33 mouse cellular contexts compared by ENCODE assay signal in the genomic region with DNA sequence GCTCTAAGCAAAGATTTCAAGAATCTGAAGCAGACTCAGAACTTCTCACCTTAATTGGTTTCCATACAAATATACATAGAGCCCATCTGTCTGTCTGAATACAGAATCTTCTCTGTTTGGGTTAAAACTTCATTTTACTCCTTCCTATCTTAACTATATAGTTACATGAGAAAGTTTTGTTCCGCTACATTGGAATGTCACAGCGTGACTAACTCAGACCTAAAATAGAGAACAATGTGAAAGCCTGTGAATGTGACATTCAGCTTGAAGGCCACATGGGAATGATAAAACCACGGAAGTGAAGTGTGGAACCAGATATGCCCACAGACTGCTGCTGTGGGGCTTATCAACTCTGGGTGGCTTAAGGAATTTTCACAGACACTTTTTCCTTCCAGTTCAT.
A peak's percentile ranks its signal among the peaks of the same experiment; 100 is the strongest.
DNase-seq lines count a peak whose midpoint lies in the region; ATAC-seq and TF ChIP-seq lines count a peak whose summit lies in the region.
"Had no signal": no experiment of that assay in that cellular context is flagged by ENCODE, and none has a peak within 500 bp of the region (broad histone marks: within the 10 kb centered on the region; RNA-seq: fewer than 3 reads in every experiment).

No protein-coding gene starts in this region.

- no peaks in the 10 kb centered on the region for H3K4me1 ChIP-seq in embryonic facial prominence, embryonic 11.5 days (ENCODE audit: control insufficient read depth, insufficient read depth, low read length)
- H3K4me1 ChIP-seq in embryonic facial prominence, embryonic 10.5 days, result no peaks in the 10 kb centered on the region
- H3K4me1 ChIP-seq: embryonic facial prominence, embryonic 13.5 days; kidney, embryonic 15.5 days; stomach, embryonic 15.5 days had no signal

- 71% methylated on average over 3 of the region's 3 CpGs for WGBS in embryonic facial prominence, embryonic 11.5 days
- WGBS in embryonic facial prominence, embryonic 10.5 days, result 72% methylated on average over 3 of the region's 3 CpGs

- no peak for TF ChIP-seq CTCF in left cerebral cortex, adult 2 months (IDR thresholded peaks at IDR 0.05)

- H3K36me3 ChIP-seq in embryonic facial prominence, embryonic 11.5 days (replicated peaks; ENCODE audit: control insufficient read depth, insufficient read depth, low read depth, low read length), result no peaks in the 10 kb centered on the region
- H3K36me3 ChIP-seq in embryonic facial prominence, embryonic 10.5 days (replicated peaks), result no peaks in the 10 kb centered on the region
- H3K36me3 ChIP-seq: embryonic facial prominence, embryonic 13.5 days; kidney, embryonic 15.5 days; stomach, embryonic 15.5 days had no signal

- no peak for ATAC-seq in embryonic facial prominence, embryonic 11.5 days (replicated peaks; ENCODE audit: insufficient number of reproducible peaks, low FRiP score, low TSS enrichment, low read depth)
- ATAC-seq: activated CD4-positive, CD25-positive, alpha-beta regulatory T cell, adult 4 months; forebrain, embryonic 16.5 days; hindbrain, embryonic 16.5 days had no signal

- intact Hi-C loops in left cerebral cortex, adult 2 months (cut with DNase I), result loop anchor here (10.0 kb wide), 1 partner anchor 722 kb away; a partner anchor contains a TSS

- H3K4me3 ChIP-seq in embryonic facial prominence, embryonic 11.5 days (ENCODE audit: low read depth, low read length), result no peak overlapping the region
- H3K4me3 ChIP-seq in embryonic facial prominence, embryonic 10.5 days, result no peak overlapping the region
- no peak overlapping the region for H3K4me3 ChIP-seq in left cerebral cortex, adult 2 months
- H3K4me3 ChIP-seq: embryonic facial prominence, embryonic 13.5 days; erythroblast, embryonic 14.5 days; kidney, embryonic 15.5 days; stomach, embryonic 15.5 days had no signal

- H3K9ac ChIP-seq in embryonic facial prominence, embryonic 11.5 days (replicated peaks; ENCODE audit: low read length), result no peak overlapping the region
- H3K9ac ChIP-seq: embryonic facial prominence, embryonic 13.5 days; kidney, embryonic 15.5 days; liver, embryonic 14.5 days; stomach, embryonic 15.5 days had no signal

- no peak overlapping the region for H3K4me2 ChIP-seq in embryonic facial prominence, embryonic 11.5 days (ENCODE audit: low read depth, low read length)
- H3K4me2 ChIP-seq: embryonic facial prominence, embryonic 13.5 days; heart, embryonic 11.5 days; kidney, embryonic 15.5 days; stomach, embryonic 15.5 days had no signal

- peak; percentile 11 for DNase-seq in embryonic facial prominence, embryonic 11.5 days (ENCODE audit: low spot score)
- DNase-seq in embryonic facial prominence, embryonic 10.5 days (ENCODE audit: low spot score), result no peak
- DNase-seq in left cerebral cortex, adult 11 months (ENCODE audit: low spot score), result peak; percentile 25
- DNase-seq in left cerebral cortex, adult 2 months (ENCODE audit: extremely low spot score in 1 of 2, low spot score in 2 of 2), result no peak
- peak; percentile 8 for DNase-seq in right cerebral cortex, adult 2 months (ENCODE audit: low spot score in 2 of 2)
- no peak for DNase-seq in right cerebral cortex, postnatal 4 days
- DNase-seq in telencephalon, adult 2 months (ENCODE audit: low read depth, low spot score), result peak; percentile 55
- no peak for DNase-seq in adrenal gland, postnatal 14 days
- DNase-seq: adrenal gland, adult 2 months; cerebellum, adult 8-10 months; cerebellum, postnatal 36 days; gastrocnemius, postnatal 36 days; heart, adult 18-20 months; heart, postnatal 14 days; kidney, adult 18-20 months; kidney, postnatal 25 days; liver; lung, adult 2 months; lung, postnatal 10 days; midbrain, embryonic 14.5 days; retina, postnatal 1 day; thymus, adult 2 months; thymus, postnatal 36 days had no signal

- no peaks in the 10 kb centered on the region for H3K27me3 ChIP-seq in embryonic facial prominence, embryonic 11.5 days (ENCODE audit: control insufficient read depth, insufficient read depth, low read length)
- H3K27me3 ChIP-seq in embryonic facial prominence, embryonic 10.5 days (replicated peaks; ENCODE audit: low read depth, poor library complexity, severe bottlenecking), result no peaks in the 10 kb centered on the region
- H3K27me3 ChIP-seq: CH12.LX; embryonic facial prominence, embryonic 13.5 days; kidney, embryonic 15.5 days; stomach, embryonic 15.5 days had no signal

- H3K27ac ChIP-seq in embryonic facial prominence, embryonic 11.5 days (replicated peaks; ENCODE audit: low read depth, low read length), result no peak overlapping the region
- H3K27ac ChIP-seq in embryonic facial prominence, embryonic 10.5 days (replicated peaks), result no peak overlapping the region
- H3K27ac ChIP-seq in left cerebral cortex, adult 2 months, result no peak overlapping the region
- H3K27ac ChIP-seq: embryonic facial prominence, embryonic 13.5 days; kidney, embryonic 15.5 days; liver, embryonic 14.5 days; stomach, embryonic 15.5 days had no signal

- H3K9me3 ChIP-seq in embryonic facial prominence, embryonic 11.5 days (replicated peaks; ENCODE audit: control insufficient read depth, low read length), result no peaks in the 10 kb centered on the region
- H3K9me3 ChIP-seq in embryonic facial prominence, embryonic 10.5 days, result no peaks in the 10 kb centered on the region
- H3K9me3 ChIP-seq: embryonic facial prominence, embryonic 13.5 days; kidney, embryonic 15.5 days; stomach, embryonic 15.5 days had no signal

Comparison
In these comparisons a context has a peak if more than half of its experiments do, and no peak if none do; other contexts are left out.
1. DNase-seq: peak in embryonic facial prominence, embryonic 11.5 days (single experiment), left cerebral cortex, adult 11 months (single experiment), right cerebral cortex, adult 2 months (2 of 2) and telencephalon, adult 2 months (single experiment); none in embryonic facial prominence, embryonic 10.5 days (single experiment), left cerebral cortex, adult 2 months (0 of 2), right cerebral cortex, postnatal 4 days (single experiment) and adrenal gland, postnatal 14 days (single experiment).